Mouse (Mus musculus) stomach, postnatal 0 days (tissue): Measurements from ENCODE around the gene Apbb1. TPM values are rescaled to one million over a fixed set of nuclear protein-coding genes. Genes with fewer than 3 reads are reported as not detected.

ENCODE experiments used
- ATAC-seq: fragments of 200-750 bp; cut with Nextera tagmentation; 2 replicates; pipeline ENCODE4 v1.8.0; 2017; ENCODE audit not compliant: low FRiP score, low TSS enrichment
- DNase-seq: peaks from one replicate; pipeline ENCODE4 v3.0.0-alpha.2; 2016; ENCODE audit warnings: low spot score
- H3K27ac ChIP-seq: fragments of 300-500 bp; sonication (generic); replicated peaks from 2 replicates; pipeline ENCODE4 v1.5.1; 2014; ENCODE audit warnings: mild to moderate bottlenecking, control low read depth
- H3K27me3 ChIP-seq: fragments of 300-500 bp; sonication (generic); 2 replicates; pipeline ENCODE4 v1.6.1; 2014; ENCODE audit warnings: low read length; ENCODE audit not compliant: control insufficient read depth, insufficient read depth
- H3K36me3 ChIP-seq: fragments of 300-500 bp; sonication (generic); 2 replicates; pipeline ENCODE4 v1.6.1; 2014; ENCODE audit warnings: low read length, mixed read lengths; ENCODE audit not compliant: control insufficient read depth, insufficient read depth
- H3K4me1 ChIP-seq: fragments of 300-500 bp; sonication (generic); replicated peaks from 2 replicates; pipeline ENCODE4 v1.6.1; 2014; ENCODE audit warnings: antibody characterized with exemption; ENCODE audit not compliant: control insufficient read depth, insufficient read depth
- H3K4me2 ChIP-seq: fragments of 300-500 bp; sonication (generic); replicated peaks from 2 replicates; pipeline ENCODE4 v1.6.1; 2014; ENCODE audit warnings: low read depth, mild to moderate bottlenecking, control low read depth, moderate library complexity
- H3K4me3 ChIP-seq: fragments of 300-500 bp; sonication (generic); 2 replicates; pipeline ENCODE4 v1.5.1; 2014; ENCODE audit warnings: low read depth, low read length, control low read depth
- H3K9ac ChIP-seq: fragments of 300-500 bp; sonication (generic); 2 replicates; pipeline ENCODE4 v1.6.1; 2014; ENCODE audit warnings: mild to moderate bottlenecking, low read length, control low read depth, mixed read lengths
- H3K9me3 ChIP-seq: fragments of 300-500 bp; sonication (generic); 2 replicates; pipeline ENCODE4 v1.6.1; 2016; ENCODE audit warnings: low read length; ENCODE audit not compliant: control insufficient read depth
- CTCF ChIP-seq: IDR thresholded peaks from 2 replicates; pipeline ENCODE4 v1.5.1; 2016; ENCODE audit warnings: antibody characterized with exemption, low read depth, mild to moderate bottlenecking, moderate library complexity
- EP300 ChIP-seq: optimal IDR thresholded peaks from 2 replicates; pipeline ENCODE3; 2016; ENCODE audit warnings: antibody characterized with exemption
- WGBS: fragments of 180-500 bp; shearing (Covaris S2); extraction: QIAGEN DNeasy Blood & Tissue Kit; methylation state at CpG from one replicate; pipeline ENCODE4 v1.1.7; 2014; 5-methylcytosine and 5-hydroxymethylcytosine counted together
- polyA plus RNA-seq: library from polyadenylated mRNA; unstranded; fragments of >200 nt; fragmentation: Nextera tagmentation; extraction: Ambion mirVana; gene quantifications from 2 replicates; pipeline ENCODE4 v1.2.1, GENCODE M21; 2015

The Apbb1 gene
- polyA plus RNA-seq, 1 experiment from 2014 or later, result 16.6 TPM

DNA sequence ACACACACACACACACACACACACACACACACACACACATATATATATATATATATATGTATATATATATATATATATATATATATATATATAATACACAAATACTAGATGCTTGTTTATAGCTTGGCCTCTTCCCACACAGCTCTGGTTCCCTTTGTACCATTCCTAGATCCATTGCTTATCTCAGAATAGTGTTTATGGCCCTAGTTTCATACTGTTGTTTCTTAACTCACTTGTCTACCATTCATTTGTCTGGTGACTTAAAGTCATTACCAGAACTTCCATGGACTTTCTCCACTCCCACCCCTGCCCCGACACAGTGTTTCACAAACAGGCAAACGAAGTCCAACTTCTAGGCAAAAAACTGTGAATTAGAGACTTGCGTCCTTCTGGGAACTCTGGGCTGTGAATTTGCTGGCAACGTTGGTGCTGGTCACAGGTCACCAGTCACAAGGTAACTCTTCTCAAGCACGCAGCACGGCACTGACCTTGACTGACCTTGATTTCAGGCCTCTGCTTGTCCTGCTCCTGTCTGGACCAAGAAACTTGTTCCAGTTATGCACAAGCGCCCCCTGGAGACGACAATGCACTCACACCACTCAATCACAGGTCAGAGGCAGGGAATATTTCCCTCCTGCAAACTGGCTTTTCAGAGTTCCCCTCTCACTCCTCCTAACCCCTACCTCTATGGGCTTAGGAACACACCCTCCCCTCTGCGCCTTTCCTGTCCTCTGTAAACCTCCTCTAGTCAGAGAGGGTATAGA is 21.6 kb upstream of the Apbb1 start:
- ATAC-seq (peak; percentile 77), DNase-seq (peak; percentile 68)
- 33% methylated on average over 9 of the region's 9 CpGs for WGBS
- Histone ChIP-seq H3K27ac (no peak overlapping the region), H3K4me1 (no peaks in the 10 kb centered on the region), H3K4me3 (no peak overlapping the region), H3K4me2 (no peak overlapping the region), H3K9ac (no peak overlapping the region), H3K9me3 (no peaks in the 10 kb centered on the region), H3K36me3 (no peaks in the 10 kb centered on the region), H3K27me3 (no peaks in the 10 kb centered on the region)
- TF ChIP-seq CTCF (peak; percentile 86), EP300 (no peak)

DNA sequence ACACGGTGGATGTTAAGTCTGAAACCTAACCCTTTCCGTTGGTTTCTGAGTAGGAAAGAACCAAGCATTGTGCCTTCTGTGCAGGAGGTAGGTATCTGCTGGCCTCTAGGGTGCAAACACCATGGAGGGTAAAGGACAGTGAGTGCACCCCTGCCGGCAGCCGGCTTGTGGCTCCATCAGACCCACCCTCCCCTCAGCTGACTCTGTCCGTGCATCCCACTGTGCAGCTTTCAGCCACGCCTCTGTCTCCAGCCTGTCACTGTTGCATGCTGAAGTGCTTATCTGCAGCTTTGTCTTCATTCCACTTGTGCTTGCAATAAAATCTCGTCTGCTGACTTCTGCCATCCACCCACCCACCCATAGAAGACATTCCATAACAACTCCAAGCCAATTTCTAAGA is 8.6 kb upstream of the Apbb1 start:
- Histone ChIP-seq H3K9me3 (no peaks in the 10 kb centered on the region), H3K4me3 (no peak overlapping the region), H3K36me3 (no peaks in the 10 kb centered on the region), H3K4me1 (no peaks in the 10 kb centered on the region), H3K9ac (no peak overlapping the region), H3K27ac (no peak overlapping the region), H3K27me3 (no peaks in the 10 kb centered on the region), H3K4me2 (no peak overlapping the region)
- ATAC-seq (no peak), DNase-seq (no peak)
- WGBS, result 34% methylated on average over 7 of the region's 7 CpGs
- TF ChIP-seq CTCF (no peak), EP300 (no peak)

DNA sequence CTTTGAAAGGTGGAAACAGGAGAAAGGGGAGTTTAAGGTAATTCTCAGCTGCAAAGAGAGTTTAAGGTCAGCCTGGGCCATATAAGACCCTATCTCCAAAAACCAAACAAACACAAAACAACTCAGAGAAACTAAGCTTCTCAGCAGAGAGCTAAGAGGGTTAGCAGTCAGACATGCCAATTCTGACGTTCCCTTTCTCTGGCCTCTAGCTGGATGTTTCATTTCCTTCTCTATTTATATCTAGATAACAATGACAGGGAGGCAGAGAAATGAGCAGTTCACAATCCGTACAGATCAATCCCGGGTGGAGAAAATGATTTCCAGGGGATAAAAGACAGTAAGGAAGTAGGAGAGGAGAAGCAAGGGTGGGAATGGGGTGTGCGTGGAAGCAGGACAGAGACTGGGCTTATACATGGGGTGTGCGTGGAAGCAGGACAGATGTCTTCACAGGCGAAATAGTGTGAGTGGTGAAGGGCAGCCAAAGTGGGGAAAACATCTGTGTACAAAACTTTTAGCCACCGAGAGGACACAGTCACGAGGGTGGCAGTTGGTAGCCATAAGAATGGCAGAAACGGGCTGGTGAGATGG is 7.0 kb upstream of the Apbb1 start:
- DNase-seq, result no peak
- no peaks in the 10 kb centered on the region for H3K36me3 ChIP-seq
- H3K27ac ChIP-seq, result no peak overlapping the region
- H3K4me2 ChIP-seq, result no peak overlapping the region
- no peaks in the 10 kb centered on the region for H3K4me1 ChIP-seq
- H3K9me3 ChIP-seq, result no peaks in the 10 kb centered on the region
- WGBS, result 49% methylated on average over 9 of the region's 9 CpGs
- no peak for ATAC-seq
- no peak overlapping the region for H3K9ac ChIP-seq
- H3K27me3 ChIP-seq, result no peaks in the 10 kb centered on the region
- TF ChIP-seq EP300 (no peak), CTCF (no peak)
- H3K4me3 ChIP-seq, result no peak overlapping the region

DNA sequence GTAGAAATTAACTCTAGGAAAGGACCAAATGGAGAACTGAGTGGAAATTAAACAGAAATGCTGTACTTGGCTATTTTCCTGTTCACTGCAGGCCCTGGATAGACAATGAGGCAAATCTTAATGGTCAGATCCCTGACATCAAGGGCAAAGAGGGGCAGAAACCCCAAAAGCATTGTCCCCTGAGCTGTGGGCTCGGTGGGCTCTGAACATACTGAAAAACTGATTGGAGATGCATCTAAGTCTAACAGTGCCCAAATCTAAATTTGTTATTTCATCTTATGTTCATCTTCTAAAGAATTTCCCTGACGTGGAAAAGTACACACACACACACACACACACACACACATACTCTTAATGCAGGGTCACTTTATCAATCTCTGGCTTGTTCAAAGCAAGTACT is 506 bp upstream of the Apbb1 start:
- TF ChIP-seq EP300, result no peak
- no peak for TF ChIP-seq CTCF
- H3K4me3 ChIP-seq, result no peak overlapping the region

DNA sequence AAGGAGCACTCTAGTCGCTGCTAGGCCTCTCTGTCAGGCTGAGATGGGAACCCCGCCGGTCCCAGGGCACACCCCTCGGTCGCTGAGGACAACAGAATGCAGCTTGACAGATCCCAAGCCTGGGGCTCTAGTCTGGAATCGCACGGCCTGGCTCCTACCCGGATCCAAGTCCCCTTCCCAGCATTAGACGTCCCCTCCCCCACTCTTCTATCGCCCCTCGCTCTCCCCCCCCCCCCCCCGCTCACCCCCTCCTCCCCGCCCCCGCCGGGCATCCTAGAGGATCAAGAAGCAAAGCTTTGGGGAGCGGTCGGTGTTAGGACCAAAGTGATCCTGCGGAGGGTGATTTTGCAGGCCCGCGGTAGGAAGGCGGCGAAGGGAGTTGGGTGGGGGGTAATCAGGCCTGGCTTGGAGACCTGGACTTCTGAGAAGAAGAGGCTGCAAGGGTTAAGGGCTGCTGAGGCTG is 795 bp downstream of the Apbb1 start:
- Histone ChIP-seq H3K4me1 (no peaks in the 10 kb centered on the region), H3K4me2 (peak overlapping the region; percentile 86), H3K36me3 (no peaks in the 10 kb centered on the region), H3K9ac (peak overlapping the region; percentile 70), H3K27me3 (no peaks in the 10 kb centered on the region), H3K27ac (no peak overlapping the region), H3K9me3 (no peaks in the 10 kb centered on the region), H3K4me3 (peak overlapping the region; percentile 73)
- no peak for TF ChIP-seq CTCF
- no peak for TF ChIP-seq EP300
- no peak for DNase-seq
- peak; percentile 22 for ATAC-seq
- 0% methylated on average over 10 of the region's 22 CpGs for WGBS

More for the DNA sequence above, 506 bp upstream of the Apbb1 start:
- no peaks in the 10 kb centered on the region for H3K36me3 ChIP-seq
- no peak for DNase-seq
- H3K27ac ChIP-seq, result no peak overlapping the region
- H3K27me3 ChIP-seq, result no peaks in the 10 kb centered on the region
- 69% methylated on average over 2 of the region's 2 CpGs for WGBS
- no peaks in the 10 kb centered on the region for H3K9me3 ChIP-seq
- H3K4me1 ChIP-seq, result no peaks in the 10 kb centered on the region
- H3K4me2 ChIP-seq, result no peak overlapping the region
- no peak for ATAC-seq
- H3K9ac ChIP-seq, result no peak overlapping the region

DNA sequence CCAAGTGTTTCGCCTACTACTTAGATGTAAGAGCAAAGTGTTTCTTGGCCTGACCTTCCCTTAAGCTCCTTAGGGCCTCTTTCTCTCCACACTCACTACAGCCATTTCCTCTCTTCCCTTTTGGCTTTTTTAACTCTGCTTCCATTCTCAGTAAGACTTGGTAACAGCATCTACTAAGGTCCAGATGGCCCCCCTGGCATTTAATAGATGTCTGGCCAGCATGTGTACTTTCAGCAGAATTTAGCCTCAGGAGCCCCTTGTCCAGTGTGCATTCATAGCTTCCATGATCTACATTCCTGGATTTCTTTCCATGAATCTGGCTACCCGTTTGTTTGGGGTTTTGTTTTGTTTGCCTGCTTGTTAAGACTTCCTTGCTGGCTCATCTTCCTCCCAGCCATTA is 3.0 kb downstream of the Apbb1 start:
- Histone ChIP-seq H3K27ac (no peak overlapping the region), H3K9ac (no peak overlapping the region), H3K27me3 (no peaks in the 10 kb centered on the region), H3K4me3 (no peak overlapping the region), H3K36me3 (no peaks in the 10 kb centered on the region), H3K4me2 (no peak overlapping the region), H3K4me1 (no peaks in the 10 kb centered on the region), H3K9me3 (no peaks in the 10 kb centered on the region)
- TF ChIP-seq CTCF, result no peak
- no peak for TF ChIP-seq EP300
- no peak for ATAC-seq
- no peak for DNase-seq
- WGBS, result 76% methylated on average over 2 of the region's 2 CpGs
